Mouse (Mus musculus) NIH3T3 (cell line): ENCODE measurements around the gene Ddx21.

ENCODE experiments used
- DNase-seq: peaks from one replicate; pipeline ENCODE4 v3.0.0-alpha.2; 2012; ENCODE audit warnings: low read depth

The Ddx21 gene

GRCm38 (mm10) chr10:62570126-62570871, 31.8 kb downstream of the Ddx21 start:
- no peak for DNase-seq

GRCm38 (mm10) chr10:62568861-62569260, 33.2 kb downstream of the Ddx21 start:
- DNase-seq = no peak

GRCm38 (mm10) chr10:62557736-62558135, 44.3 kb downstream of the Ddx21 start:
- peak; percentile 63 for DNase-seq

- no peak for DNase-seq
Observed at GRCm38 (mm10) chr10:62556558-62556901, 45.6 kb downstream of the Ddx21 start.

GRCm38 (mm10) chr10:62555705-62556557, 46.1 kb downstream of the Ddx21 start:
- peak; percentile 49 for DNase-seq

GRCm38 (mm10) chr10:62553611-62554091, 48.4 kb downstream of the Ddx21 start:
- no peak for DNase-seq

GRCm38 (mm10) chr10:62550787-62551300, 51.2 kb downstream of the Ddx21 start:
- DNase-seq = no peak

GRCm38 (mm10) chr10:62549523-62550166, 52.4 kb downstream of the Ddx21 start:
- DNase-seq = peak; percentile 79

GRCm38 (mm10) chr10:62546441-62546840, 55.6 kb downstream of the Ddx21 start:
- DNase-seq = no peak

- DNase-seq = peak; percentile 18
Observed at GRCm38 (mm10) chr10:62545759-62546158, 56.3 kb downstream of the Ddx21 start.

GRCm38 (mm10) chr10:62544316-62544715, 57.8 kb downstream of the Ddx21 start:
- no peak for DNase-seq

GRCm38 (mm10) chr10:62543399-62543808, 58.7 kb downstream of the Ddx21 start:
- DNase-seq = no peak

- no peak for DNase-seq
Observed at GRCm38 (mm10) chr10:62542928-62543327, 59.2 kb downstream of the Ddx21 start.

- DNase-seq = no peak
Observed at GRCm38 (mm10) chr10:62542507-62542906, 59.6 kb downstream of the Ddx21 start.

- DNase-seq = no peak
Observed at GRCm38 (mm10) chr10:62541499-62541898, 60.6 kb downstream of the Ddx21 start.

- DNase-seq = no peak
Observed at GRCm38 (mm10) chr10:62540800-62541199, 61.3 kb downstream of the Ddx21 start.

- DNase-seq = no peak
Observed at GRCm38 (mm10) chr10:62534509-62534908, 67.6 kb downstream of the Ddx21 start.

GRCm38 (mm10) chr10:62532832-62533231, 69.2 kb downstream of the Ddx21 start:
- DNase-seq = peak; percentile 17
